Mouse (Mus musculus) lung, embryonic 14.5 days (tissue): ENCODE measurements around the gene Spats2. TPM values are rescaled to one million over a fixed set of nuclear protein-coding genes. Genes with fewer than 3 reads are reported as not detected.
A peak's percentile ranks its signal among the peaks of the same experiment; 100 is the strongest.

Experiments
- ATAC-seq: fragments of 200-750 bp; cut with Nextera tagmentation; 2 replicates; pipeline ENCODE4 v1.8.0; 2017; ENCODE audit warnings: mild to moderate bottlenecking, moderate TSS enrichment, moderate library complexity; ENCODE audit not compliant: insufficient read depth
- DNase-seq: peaks from one replicate; pipeline ENCODE4 v3.0.0-alpha.2; 2015
- H3K27ac ChIP-seq: fragments of 300-500 bp; sonication (generic); 2 replicates; pipeline ENCODE4 v1.5.1; 2014; ENCODE audit warnings: low read depth, mild to moderate bottlenecking, moderate library complexity
- H3K27me3 ChIP-seq: fragments of 300-500 bp; sonication (generic); 2 replicates; pipeline ENCODE4 v1.6.1; 2014; ENCODE audit warnings: low read length, control low read depth; ENCODE audit not compliant: insufficient read depth
- H3K36me3 ChIP-seq: fragments of 300-500 bp; sonication (generic); 2 replicates; pipeline ENCODE4 v1.6.1; 2014; ENCODE audit warnings: control low read depth; ENCODE audit not compliant: insufficient read depth
- H3K4me1 ChIP-seq: fragments of 300-500 bp; sonication (generic); 2 replicates; pipeline ENCODE4 v1.6.1; 2014; ENCODE audit warnings: antibody characterized with exemption, control low read depth; ENCODE audit not compliant: insufficient read depth
- H3K4me2 ChIP-seq: fragments of 300-500 bp; sonication (generic); 2 replicates; pipeline ENCODE4 v1.6.1; 2014; ENCODE audit warnings: mild to moderate bottlenecking
- H3K4me3 ChIP-seq: fragments of 300-500 bp; sonication (generic); 2 replicates; pipeline ENCODE4 v1.5.1; 2014; ENCODE audit warnings: low read depth, low read length
- H3K9ac ChIP-seq: fragments of 300-500 bp; sonication (generic); 2 replicates; pipeline ENCODE4 v1.6.1; 2014
- H3K9me3 ChIP-seq: fragments of 300-500 bp; sonication (generic); 2 replicates; pipeline ENCODE4 v1.6.1; 2016; ENCODE audit warnings: low read depth, low read length, control low read depth
- CTCF ChIP-seq: IDR thresholded peaks from 2 replicates; pipeline ENCODE4 v1.5.1; 2016; ENCODE audit warnings: antibody characterized with exemption, low read depth
- whole genome bisulfite sequencing: fragments of 180-500 bp; shearing (Covaris S2); extraction: QIAGEN DNeasy Blood & Tissue Kit; methylation state at CpG from one replicate; pipeline ENCODE4 v1.1.7; 2014; 5-methylcytosine and 5-hydroxymethylcytosine counted together
- polyA plus RNA-seq: library from polyadenylated mRNA; unstranded; fragments of >200 nt; fragmentation: Nextera tagmentation; extraction: Ambion mirVana; gene quantifications from 2 replicates; pipeline ENCODE4 v1.2.1, GENCODE M21; 2014

Spats2 gene
- polyA plus RNA-seq, 1 experiment from 2014 or later = 39.7 TPM

GRCm38 (mm10) chr15:99215741-99216463 is 90.2 kb downstream of the Spats2 start:
- Histone ChIP-seq H3K9me3 (no peaks in the 10 kb centered on the region), H3K36me3 (peaks cover 33% of the 10 kb centered on the region), H3K4me3 (no peak overlapping the region), H3K9ac (no peak overlapping the region), H3K27me3 (peaks cover 12% of the 10 kb centered on the region; the same call in 1 of the 2 replicates), H3K27ac (no peak overlapping the region), H3K4me1 (no peaks in the 10 kb centered on the region), H3K4me2 (no peak overlapping the region)
- WGBS = 85% methylated on average over 11 of the region's 11 CpGs
- DNase-seq (no peak), ATAC-seq (no peak)
- no peak for TF ChIP-seq CTCF

GRCm38 (mm10) chr15:99217630-99218029 is 91.9 kb downstream of the Spats2 start:
- TF ChIP-seq CTCF = no peak
- Histone ChIP-seq H3K27ac (no peak overlapping the region), H3K36me3 (peaks cover 17% of the 10 kb centered on the region), H3K27me3 (peaks cover 30% of the 10 kb centered on the region), H3K9me3 (no peaks in the 10 kb centered on the region), H3K4me2 (no peak overlapping the region), H3K9ac (no peak overlapping the region), H3K4me1 (no peaks in the 10 kb centered on the region), H3K4me3 (no peak overlapping the region)
- DNase-seq (no peak), ATAC-seq (no peak)
- WGBS = 83% methylated on average over 4 of the region's 4 CpGs

- TF ChIP-seq CTCF = no peak
- Histone ChIP-seq H3K27me3 (peaks cover 68% of the 10 kb centered on the region), H3K9me3 (no peaks in the 10 kb centered on the region), H3K27ac (no peak overlapping the region), H3K9ac (no peak overlapping the region), H3K4me3 (no peak overlapping the region), H3K4me2 (no peak overlapping the region), H3K36me3 (no peaks in the 10 kb centered on the region), H3K4me1 (peaks cover 8% of the 10 kb centered on the region; the same call in 1 of the 2 replicates)
- no peak for ATAC-seq
- 6% methylated on average over 8 of the region's 8 CpGs for WGBS
- no peak for DNase-seq
Measured at GRCm38 (mm10) chr15:99221315-99221952, 95.7 kb downstream of the Spats2 start.

GRCm38 (mm10) chr15:99222794-99223584 is 97.3 kb downstream of the Spats2 start:
- H3K9me3 ChIP-seq = no peaks in the 10 kb centered on the region
- peaks cover 8% of the 10 kb centered on the region; the same call in 1 of the 2 replicates for H3K4me1 ChIP-seq
- ATAC-seq = no peak

GRCm38 (mm10) chr15:99223585-99224207 is 98.0 kb downstream of the Spats2 start:
- peak overlapping the region; percentile 77 for H3K4me2 ChIP-seq
- under 1% methylated on average over 45 of the region's 46 CpGs for WGBS
- peak; percentile 60 for DNase-seq
- peaks cover 8% of the 10 kb centered on the region; the same call in 1 of the 2 replicates for H3K4me1 ChIP-seq
- H3K27ac ChIP-seq = no peak overlapping the region
- H3K36me3 ChIP-seq = no peaks in the 10 kb centered on the region
- TF ChIP-seq CTCF = no peak
- no peaks in the 10 kb centered on the region for H3K9me3 ChIP-seq
- peaks cover 89% of the 10 kb centered on the region for H3K27me3 ChIP-seq
- H3K9ac ChIP-seq = peak overlapping the region; percentile 20; the same call in 1 of the 2 replicates
- peak overlapping the region; percentile 43 for H3K4me3 ChIP-seq
- ATAC-seq = 0 out of 2 replicates have a peak, but pooled peaks have one; percentile 14

More at GRCm38 (mm10) chr15:99222794-99223584, 97.3 kb downstream of the Spats2 start:
- Histone ChIP-seq H3K36me3 (no peaks in the 10 kb centered on the region), H3K27ac (no peak overlapping the region), H3K27me3 (peaks cover 83% of the 10 kb centered on the region), H3K4me3 (peak overlapping the region; percentile 43), H3K9ac (no peak overlapping the region), H3K4me2 (peak overlapping the region; percentile 77)
- TF ChIP-seq CTCF = no peak
- WGBS = 6% methylated on average over 18 of the region's 18 CpGs
- DNase-seq = peak; percentile 31

GRCm38 (mm10) chr15:99224208-99224911 is 98.6 kb downstream of the Spats2 start, which contains the start of gene Kcnh3:
Gene Kcnh3 (plus strand): TSS chr15:99224861.
- H3K9ac ChIP-seq = peak within 1 kb of the TSS; percentile 20; the same call in 1 of the 2 replicates
- H3K27me3 ChIP-seq = peaks cover 89% of the 10 kb centered on the region
- H3K4me2 ChIP-seq = peak within 1 kb of the TSS; percentile 77
- TF ChIP-seq CTCF = no peak
- H3K36me3 ChIP-seq = no peaks in the 10 kb centered on the region
- peak; percentile 53; the same call in 1 of the 2 replicates for ATAC-seq
- DNase-seq = peak; percentile 61
- H3K4me1 ChIP-seq = peaks cover 8% of the 10 kb centered on the region; the same call in 1 of the 2 replicates
- H3K4me3 ChIP-seq = peak within 1 kb of the TSS; percentile 43
- no peak within 1 kb of the TSS for H3K27ac ChIP-seq
- no peaks in the 10 kb centered on the region for H3K9me3 ChIP-seq
- WGBS = 2% methylated on average over 64 of the region's 66 CpGs
